Comparison of ENCODE assay signal across 20 mouse cellular contexts in genomic region chr14:39508956-39509355, GRCm38 (mm10). TPM values are rescaled to one million over a fixed set of nuclear protein-coding genes. Genes with fewer than 3 reads are reported as not detected.
DNase-seq lines count a peak whose midpoint lies in the region; ATAC-seq and TF ChIP-seq lines count a peak whose summit lies in the region.
"Had no signal": no experiment of that assay in that cellular context is flagged by ENCODE, and none has a peak within 500 bp of the region (broad histone marks: within the 10 kb centered on the region; RNA-seq: fewer than 3 reads in every experiment).

No protein-coding gene starts in this region.

- no peaks in the 10 kb centered on the region for H3K4me1 ChIP-seq in forebrain, postnatal 0 days (ENCODE audit: insufficient read depth)
- no peaks in the 10 kb centered on the region for H3K4me1 ChIP-seq in forebrain, embryonic 15.5 days
- no peaks in the 10 kb centered on the region for H3K4me1 ChIP-seq in G1E (ENCODE audit: insufficient read depth, low read depth, low read length)
- H3K4me1 ChIP-seq: heart, embryonic 12.5 days; limb, embryonic 12.5 days had no signal

- no peaks in the 10 kb centered on the region for H3K36me3 ChIP-seq in forebrain, postnatal 0 days (ENCODE audit: insufficient read depth)
- H3K36me3 ChIP-seq in forebrain, embryonic 15.5 days = no peaks in the 10 kb centered on the region
- H3K36me3 ChIP-seq in G1E (replicated peaks) = no peaks in the 10 kb centered on the region
- H3K36me3 ChIP-seq: heart, embryonic 12.5 days; limb, embryonic 12.5 days had no signal

- no peak overlapping the region for H3K4me2 ChIP-seq in forebrain, postnatal 0 days (ENCODE audit: low read depth)
- H3K4me2 ChIP-seq in forebrain, embryonic 15.5 days (replicated peaks) = no peak overlapping the region
- H3K4me2 ChIP-seq: heart, embryonic 12.5 days; limb, embryonic 12.5 days had no signal

- DNase-seq in forebrain, postnatal 0 days = no peak
- peak; percentile 18 for DNase-seq in left cerebral cortex, adult 11 months (ENCODE audit: low spot score)
- DNase-seq in left cerebral cortex, postnatal 36 days (ENCODE audit: low spot score in 2 of 2) = no peak
- DNase-seq in G1E (ENCODE audit: low spot score) = no peak
- DNase-seq in cerebellum, postnatal 10 days = peak; percentile 8 to 9
- DNase-seq in right cerebral cortex, postnatal 36 days (ENCODE audit: low spot score in 2 of 2) = no peak
- DNase-seq: adrenal gland, adult 2 months; B cell, adult 2 months; gastrocnemius, postnatal 36 days; heart, postnatal 36 days; kidney, postnatal 10 days; lung, adult 18-20 months; midbrain, embryonic 14.5 days; thymus, postnatal 4 days had no signal

- no peaks in the 10 kb centered on the region for H3K9me3 ChIP-seq in forebrain, postnatal 0 days (ENCODE audit: low read length)
- H3K9me3 ChIP-seq in forebrain, embryonic 15.5 days = no peaks in the 10 kb centered on the region
- 0 out of 2 replicates have a peak, but pooled peaks cover 2% of the 10 kb centered on the region for H3K9me3 ChIP-seq in G1E (replicated peaks)

- peak; percentile 27; the same call in 1 of the 2 replicates for TF ChIP-seq CTCF in forebrain, postnatal 0 days (IDR thresholded peaks at IDR 0.05; ENCODE audit: low read depth)
- no peak for TF ChIP-seq CTCF in G1E (IDR thresholded peaks at IDR 0.05; ENCODE audit: low read depth, low read length)

- H3K4me3 ChIP-seq in forebrain, postnatal 0 days (ENCODE audit: low read depth, low read length) = no peak overlapping the region
- H3K4me3 ChIP-seq in forebrain, embryonic 15.5 days = no peak overlapping the region
- no peak overlapping the region for H3K4me3 ChIP-seq in G1E (ENCODE audit: low read depth, low read length)
- H3K4me3 ChIP-seq: heart, embryonic 12.5 days; limb, embryonic 12.5 days had no signal

- intact Hi-C loops in left cerebral cortex, postnatal 36 days (cut with DNase I) = no loop called here

- H3K27ac ChIP-seq in forebrain, postnatal 0 days (ENCODE audit: low read depth, low read length) = no peak overlapping the region
- no peak overlapping the region for H3K27ac ChIP-seq in forebrain, embryonic 15.5 days (replicated peaks)
- H3K27ac ChIP-seq: limb, embryonic 12.5 days; macrophage had no signal

- H3K9ac ChIP-seq in forebrain, postnatal 0 days = no peak overlapping the region
- no peak overlapping the region for H3K9ac ChIP-seq in forebrain, embryonic 15.5 days (replicated peaks)
- H3K9ac ChIP-seq: heart, embryonic 12.5 days; limb, embryonic 12.5 days had no signal

- no peaks in the 10 kb centered on the region for H3K27me3 ChIP-seq in forebrain, postnatal 0 days (ENCODE audit: insufficient read depth, low read length)
- no peaks in the 10 kb centered on the region for H3K27me3 ChIP-seq in forebrain, embryonic 15.5 days
- H3K27me3 ChIP-seq in G1E (ENCODE audit: insufficient read depth, low read length) = no peaks in the 10 kb centered on the region; the same call in 1 of the 2 replicates
- H3K27me3 ChIP-seq: heart, embryonic 12.5 days; limb, embryonic 12.5 days had no signal

- no peak for ATAC-seq in forebrain, postnatal 0 days
- no peak for ATAC-seq in forebrain, embryonic 15.5 days (replicated peaks)
- ATAC-seq in G1E (ENCODE audit: extremely low read depth, insufficient number of reproducible peaks, low FRiP score, poor library complexity, severe bottlenecking) = peak; percentile 40; the same call in 1 of the 2 replicates
- no peak for ATAC-seq in megakaryocyte, adult 5-6 weeks (ENCODE audit: poor library complexity, severe bottlenecking)
- ATAC-seq: forebrain, embryonic 16.5 days had no signal

- WGBS in forebrain, postnatal 0 days = 89% methylated on average over 1 of the region's 1 CpGs
- WGBS in forebrain, embryonic 15.5 days = 82% methylated on average over 1 of the region's 1 CpGs

RNA-seq across cellular contexts. Expression of gene Nrg3, which starts 36.1 kb away (rescaled TPM):
- total RNA-seq in forebrain, postnatal 0 days (2014; rRNA removed) = 26.7 and 33.1 TPM in 2 replicates
- polyA plus RNA-seq in forebrain, postnatal 0 days (2015; fragmentation: Nextera tagmentation; extraction: Ambion mirVana) = 3.8 and 8.1 TPM in 2 replicates
- 11.4 and 11.8 TPM in 2 replicates for polyA plus RNA-seq in forebrain, embryonic 15.5 days (2015; fragmentation: Nextera tagmentation; extraction: Ambion mirVana)
- total RNA-seq in left cerebral cortex, postnatal 36 days (2021) = 10 to 100 TPM; 66.5 to 78.1 TPM
- total RNA-seq in G1E (2014; fragmentation: Nextera tagmentation) (not detected in 2 replicates), G1E (2017) (0.06 and 0.27 TPM in 2 replicates)
- not detected in 2 replicates for polyA plus RNA-seq in G1E (2012)
- total RNA-seq in megakaryocyte, adult 5-6 weeks (2015) = not detected in 2 replicates
- total RNA-seq in megakaryocyte, adult 5-6 weeks (2017) = not detected in 2 replicates
- total RNA-seq: gastrocnemius, postnatal 36 days; heart, postnatal 36 days had no signal
- polyA plus RNA-seq: heart, embryonic 12.5 days; macrophage had no signal

Comparison
In these comparisons a context has a peak if more than half of its experiments do, and no peak if none do; other contexts are left out.
1. DNase-seq: peak in left cerebral cortex, adult 11 months (single experiment) and cerebellum, postnatal 10 days (2 of 2); none in forebrain, postnatal 0 days (single experiment), left cerebral cortex, postnatal 36 days (0 of 2), G1E (single experiment) and right cerebral cortex, postnatal 36 days (0 of 2).
2. RNA of gene Nrg3, which starts 36.1 kb away (total RNA-seq): 66.5 to 78.1 TPM in left cerebral cortex, postnatal 36 days and 26.7 to 33.1 TPM in forebrain, postnatal 0 days; 0.06 to 0.27 TPM in G1E and not detected in megakaryocyte, adult 5-6 weeks; every median in the first group is over 10 times any median in the second.